Mouse (Mus musculus): ENCODE measurements around the gene Dlx4.

DNA sequence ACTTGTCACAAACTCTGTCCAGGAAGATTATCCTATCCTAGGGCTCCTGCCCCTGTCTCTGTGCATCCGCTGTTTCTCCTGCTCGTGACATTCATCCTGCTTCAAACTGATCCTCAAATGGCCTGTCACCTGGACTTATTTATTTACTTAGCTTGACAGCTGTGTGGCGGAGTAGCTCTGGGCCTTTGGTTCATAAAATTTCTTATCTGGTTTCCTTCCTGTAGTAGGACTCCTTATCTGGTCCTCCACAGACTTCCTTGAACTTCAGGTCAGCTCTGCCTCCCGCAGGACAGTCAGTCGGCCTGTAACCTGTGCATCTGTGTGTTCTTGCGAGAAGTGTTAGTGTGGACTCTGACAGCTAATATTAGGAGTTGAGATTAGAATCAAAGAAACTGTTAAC is 41.8 kb downstream of the Dlx4 start:
- TF ChIP-seq CTCF (IDR thresholded peaks at IDR 0.05; ENCODE audit: borderline replicate concordance, insufficient read depth, low read length) (no peak), POLR2A (IDR thresholded peaks at IDR 0.05; ENCODE audit: low read depth, low read length) (no peak)

Data from embryonic fibroblast, embryonic 13.5 days (primary cell).